Mouse (Mus musculus) spleen, adult 2 months (tissue): ENCODE results near the gene P3h2.

Experiments used
- CTCF ChIP-seq: fragments of 200-500 bp; IDR thresholded peaks from 2 replicates; pipeline ENCODE4 v1.5.1; 2011; ENCODE audit warnings: mild to moderate bottlenecking, inconsistent platforms; ENCODE audit not compliant: insufficient read depth, insufficient read length, insufficient replicate concordance; ENCODE audit errors: extremely low read depth
- POLR2A ChIP-seq: fragments of 200-500 bp; IDR thresholded peaks from 2 replicates; pipeline ENCODE4 v1.6.1; 2011; ENCODE audit warnings: low read depth, low read length, inconsistent platforms

DNA sequence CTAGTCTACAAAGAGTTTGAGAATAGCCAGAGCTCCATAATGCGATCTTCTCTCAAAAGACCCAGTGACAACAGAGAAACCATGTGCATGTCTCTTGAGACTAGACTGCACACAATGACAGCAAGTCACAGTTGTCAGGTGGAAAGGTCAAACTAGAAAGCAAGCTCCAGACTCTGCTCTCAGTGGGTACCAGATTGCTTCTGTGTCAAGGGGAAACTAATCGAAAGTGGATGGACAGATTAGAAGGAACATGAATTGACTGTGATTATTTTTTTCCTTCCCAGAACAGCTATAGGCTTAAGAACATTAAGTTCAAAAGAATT, 27.5 kb downstream of the P3h2 start:
- TF ChIP-seq CTCF, result no peak
- no peak for TF ChIP-seq POLR2A
